8 mouse cellular contexts compared by ENCODE assay signal in genomic region chr3:104541139-104542064, GRCm38 (mm10). TPM values are rescaled to one million over a fixed set of nuclear protein-coding genes. Genes with fewer than 3 reads are reported as not detected.
DNase-seq lines count a peak whose midpoint lies in the region; ATAC-seq lines count a peak whose summit lies in the region.

No protein-coding gene starts in this region.

- peak; percentile 80 for DNase-seq in adrenal gland, adult 2 months
- DNase-seq in embryo, embryonic 10 days (ENCODE audit: low spot score) = peak; percentile 91
- peak; percentile 74 for DNase-seq in gastrocnemius, postnatal 14 days
- DNase-seq in intestine, embryonic 14.5 days (ENCODE audit: low spot score) = peak; percentile 86
- peak; percentile 62 to 72 for DNase-seq in left cerebral cortex, postnatal 14 days (ENCODE audit: low spot score in 2 of 2)
- DNase-seq in mesoderm, embryonic 11.5 days (ENCODE audit: low read depth, low spot score) = peak; percentile 85
- peak; percentile 40 for DNase-seq in skeletal muscle tissue, adult 2 months (ENCODE audit: low read depth, low spot score)

- no peak overlapping the region for H3K9ac ChIP-seq in intestine, embryonic 14.5 days (ENCODE audit: low read length)

- H3K4me2 ChIP-seq in intestine, embryonic 14.5 days (ENCODE audit: low read length) = peak overlapping the region; percentile 46

- no peaks in the 10 kb centered on the region for H3K9me3 ChIP-seq in intestine, embryonic 14.5 days (ENCODE audit: control insufficient read depth, low read length)

- 8% methylated on average over 21 of the region's 21 CpGs for WGBS in intestine, embryonic 14.5 days

- peak; percentile 71 for ATAC-seq in intestine, embryonic 14.5 days (replicated peaks; ENCODE audit: low FRiP score, low TSS enrichment, low read depth)
- ATAC-seq in activated CD4-positive, CD25-positive, alpha-beta regulatory T cell, adult 4 months = no peak

- H3K27ac ChIP-seq in intestine, embryonic 14.5 days (ENCODE audit: low read depth) = peak overlapping the region; percentile 29; the same call in 1 of the 2 replicates

- no peaks in the 10 kb centered on the region for H3K27me3 ChIP-seq in intestine, embryonic 14.5 days (replicated peaks; ENCODE audit: control insufficient read depth, insufficient read depth, low read length)

- intact Hi-C loops in gastrocnemius, postnatal 14 days (cut with DNase I; ENCODE audit: low total_unique reads) = loop anchor here (2.0 kb wide), 1 partner anchor 135 kb away; no protein-coding TSS in a partner anchor
- intact Hi-C loops in left cerebral cortex, postnatal 14 days (cut with DNase I) = loop anchor here (2.0 to 5.0 kb wide), 3 partner anchors 96 to 141 kb away; partner anchors contain the start of gene Slc16a1

- H3K36me3 ChIP-seq in intestine, embryonic 14.5 days (ENCODE audit: control insufficient read depth, insufficient read depth, low read length) = no peaks in the 10 kb centered on the region

- 0 out of 2 replicates have a peak overlapping the region, but pooled peaks have one; percentile 18 for H3K4me3 ChIP-seq in intestine, embryonic 14.5 days (ENCODE audit: low read depth, low read length)

- H3K4me1 ChIP-seq in intestine, embryonic 14.5 days (replicated peaks; ENCODE audit: control insufficient read depth, insufficient read depth, low read length) = peaks cover 13% of the 10 kb centered on the region; the same call in 1 of the 2 replicates

RNA-seq across cellular contexts. Expression of gene Lrig2, which starts 29.7 kb away (rescaled TPM):
- total RNA-seq in adrenal gland, adult 2 months (2021) = 10 to 100 TPM; 10.1 to 17.0 TPM
- polyA plus RNA-seq in adrenal gland, adult 2 months (2012; rRNA removed) = 6.0 and 6.2 TPM in 2 replicates
- total RNA-seq in gastrocnemius, postnatal 14 days (2021) = 1 to 10 TPM; 5.8 to 8.5 TPM
- 19.3 and 21.7 TPM in 2 replicates for polyA plus RNA-seq in intestine, embryonic 14.5 days (2014; fragmentation: Nextera tagmentation; extraction: Ambion mirVana)
- 10 to 100 TPM; 24.1 to 24.2 TPM for total RNA-seq in left cerebral cortex, postnatal 14 days (2021)
- polyA plus RNA-seq in activated CD4-positive, CD25-positive, alpha-beta regulatory T cell, adult 4 months (2017; shearing (Covaris generic)) = 1 to 10 TPM; 5.5 TPM

Comparison
In these comparisons a context has a peak if more than half of its experiments do, and no peak if none do; other contexts are left out.
1. DNase-seq: peak in every context shown above with its lines; median percentile 91 in embryo, embryonic 10 days; 86 in intestine, embryonic 14.5 days; 85 in mesoderm, embryonic 11.5 days; 80 in adrenal gland, adult 2 months; 74 in gastrocnemius, postnatal 14 days; 67 in left cerebral cortex, postnatal 14 days; 40 in skeletal muscle tissue, adult 2 months.